Mouse (Mus musculus) urinary bladder, postnatal 0 days (tissue): ENCODE data around the gene Ankrd13d. TPM values are rescaled to one million over a fixed set of nuclear protein-coding genes. Genes with fewer than 3 reads are reported as not detected.

Source experiments
- microRNA-seq: library from miRNA; unstranded; fragments of <30 nt; microRNA quantifications from one replicate; pipeline ENCODE4, GENCODE M21; 2016
- polyA plus RNA-seq: library from polyadenylated mRNA; unstranded; fragments of >200 nt; fragmentation: Nextera tagmentation; extraction: Ambion mirVana; gene quantifications from 2 replicates; pipeline ENCODE4 v1.2.1, GENCODE M21; 2015

Ankrd13d gene
- 7.9 and 8.3 TPM in 2 replicates for polyA plus RNA-seq

GRCm38 (mm10) chr19:4282898-4283553, at the start of gene Ankrd13d:
TSS of gene Ankrd13d (minus strand) at chr19:4283137.

DNA sequence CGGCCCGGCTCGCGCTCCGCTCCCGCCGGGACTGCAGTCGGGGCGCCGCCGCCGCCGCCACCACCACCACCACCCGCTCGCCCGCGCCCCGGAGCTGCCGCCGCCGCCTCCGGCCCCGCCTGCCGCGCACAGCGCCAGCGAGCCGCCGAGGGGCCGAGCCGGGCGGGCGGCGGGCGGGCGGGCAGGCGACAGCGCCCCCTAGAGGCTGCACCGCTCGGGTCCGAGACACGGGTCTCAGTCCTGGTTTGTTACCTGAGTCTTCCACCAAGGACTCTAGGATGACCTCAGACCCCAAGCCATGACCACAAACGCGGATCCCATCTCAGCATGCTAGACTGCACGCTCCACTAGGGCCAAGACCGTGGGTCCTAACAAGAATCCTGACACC, 23.2 kb upstream of the Ankrd13d start, which contains the start of gene Grk2:
Gene Grk2, minus strand, starts transcription at position 33 of the 388 bp plus-strand sequence.

DNA sequence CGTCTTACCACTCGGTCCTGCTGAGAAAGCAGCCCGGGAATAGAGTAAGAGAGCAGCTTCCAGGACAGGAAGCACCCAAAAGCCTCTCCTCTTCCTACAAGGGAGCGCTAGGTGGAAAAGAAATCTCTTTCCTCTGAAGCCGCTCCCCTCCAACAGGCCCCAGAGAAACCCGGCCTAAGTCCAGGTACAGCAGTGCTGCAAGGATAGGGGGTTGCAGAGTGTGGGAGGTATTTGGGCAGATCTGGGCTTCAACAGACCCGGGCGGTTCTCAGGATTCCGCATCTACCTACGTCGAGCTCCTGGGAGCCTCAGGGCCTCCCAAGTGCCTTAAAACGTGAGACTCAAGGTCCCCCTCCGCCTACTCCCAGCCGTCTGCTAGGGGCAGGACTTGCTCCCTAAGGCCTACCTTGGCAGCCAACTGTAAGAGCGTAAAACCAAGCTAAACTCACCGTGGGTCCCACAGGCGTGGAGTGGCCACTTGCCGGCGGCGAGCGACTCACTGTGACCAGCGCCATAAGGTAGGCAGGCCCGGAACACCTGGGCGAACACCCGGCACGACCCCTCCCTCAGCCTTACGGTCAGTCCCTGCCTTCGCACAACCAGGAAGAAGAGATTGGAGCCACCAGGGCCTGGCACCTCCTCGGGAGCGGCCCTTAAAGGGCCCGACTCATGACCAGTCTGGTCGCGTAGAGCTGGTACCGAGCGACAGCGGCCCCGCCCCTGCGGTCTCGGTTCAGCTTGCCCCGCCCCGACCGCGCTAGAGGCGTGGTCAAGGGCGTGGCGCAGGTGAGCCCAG, 14.2 kb downstream of the Ankrd13d start, which contains the start of gene Ssh3:
Gene Ssh3, minus strand, starts transcription at position 615 of the 796 bp plus-strand sequence.

DNA sequence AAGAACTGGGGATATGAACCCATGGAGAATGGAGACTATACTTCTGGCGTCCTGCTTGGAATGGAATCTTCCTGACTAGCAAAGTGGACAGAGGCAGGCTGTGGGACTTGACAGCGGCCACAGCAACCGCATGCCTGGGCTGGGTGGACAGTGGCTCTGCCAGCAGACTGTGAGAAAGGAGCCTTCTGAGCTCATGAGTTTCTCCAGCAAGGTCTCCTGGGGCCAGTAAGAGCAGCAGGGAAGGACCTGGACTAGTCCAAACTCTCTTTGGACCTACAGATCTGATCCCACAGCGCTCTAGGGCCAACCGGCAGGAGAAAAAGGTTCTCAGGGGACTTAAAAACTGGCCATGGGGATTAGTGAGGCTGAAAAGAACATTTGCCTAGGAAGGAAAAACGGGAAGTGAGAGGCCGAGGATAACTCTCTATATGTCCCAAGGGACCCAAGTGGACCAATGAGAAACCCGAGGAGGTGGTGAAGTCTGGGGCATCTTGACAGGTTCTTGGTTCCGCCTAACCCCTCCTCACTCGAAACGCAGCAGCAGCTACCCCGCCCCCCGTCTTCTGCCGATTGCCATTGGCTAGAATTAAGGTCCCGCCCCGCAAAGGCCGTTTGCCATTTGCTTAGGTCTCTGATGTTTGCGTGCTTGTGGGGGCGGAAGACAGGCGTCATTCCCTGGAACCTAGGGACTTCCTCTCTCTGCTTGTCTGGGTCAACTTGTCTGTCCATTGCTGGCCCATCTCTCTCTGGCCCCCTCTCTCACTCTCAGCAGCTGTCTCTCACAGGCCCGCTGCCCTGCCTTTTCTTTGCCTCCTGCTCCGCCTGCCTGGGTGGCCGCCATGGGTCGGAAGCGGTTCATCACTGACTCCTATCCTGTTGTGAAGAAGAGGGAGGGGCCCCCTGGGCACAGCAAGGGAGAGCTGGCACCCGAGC, 51.4 kb downstream of the Ankrd13d start, which contains the start of gene Pold4:
Gene Pold4, plus strand, starts transcription at position 647 of the 933 bp plus-strand sequence.

Small RNAs within 50 kb of the gene (microRNA-seq; reads per million reads assigned to microRNA genes)
- gene Mir6985: 0.93 reads per million

Other genes with a start within 250 kb of the Ankrd13d start
- 432 and 441 TPM in 2 replicates for gene Gstp1, start 245.2 kb downstream of the Ankrd13d start, polyA plus RNA-seq
- 21.6 and 25.1 TPM in 2 replicates for gene Gstp2, start 237.1 kb downstream of the Ankrd13d start, polyA plus RNA-seq
- 0.33 and 0.52 TPM in 2 replicates for gene Gstp3, start 223.6 kb downstream of the Ankrd13d start, polyA plus RNA-seq
- not detected in 2 replicates for gene Cabp2, start 201.6 kb downstream of the Ankrd13d start, polyA plus RNA-seq
- gene Cdk2ap2, start 186.0 kb downstream of the Ankrd13d start, polyA plus RNA-seq: 75.9 and 93.8 TPM in 2 replicates
- 10.2 and 13.2 TPM in 2 replicates for gene Pitpnm1, start 183.1 kb downstream of the Ankrd13d start, polyA plus RNA-seq
- gene Aip, start 157.3 kb downstream of the Ankrd13d start, polyA plus RNA-seq: 76.9 and 77.9 TPM in 2 replicates
- gene Gpr152, start 143.3 kb downstream of the Ankrd13d start, polyA plus RNA-seq: not detected in 2 replicates
- gene Cabp4, start 139.1 kb downstream of the Ankrd13d start, polyA plus RNA-seq: 0.28 and 0.41 TPM in 2 replicates
- gene Coro1b, start 134.5 kb downstream of the Ankrd13d start, polyA plus RNA-seq: 130 and 133 TPM in 2 replicates
- gene Ptprcap, start 129.5 kb downstream of the Ankrd13d start, polyA plus RNA-seq: 0.54 and 0.65 TPM in 2 replicates
- gene Rps6kb2, start 119.8 kb downstream of the Ankrd13d start, polyA plus RNA-seq: 28.6 and 31.4 TPM in 2 replicates
- gene Carns1, start 107.7 kb downstream of the Ankrd13d start, polyA plus RNA-seq: 5.8 and 7.8 TPM in 2 replicates
- gene Tbc1d10c, start 91.9 kb downstream of the Ankrd13d start, polyA plus RNA-seq: 1.3 and 1.5 TPM in 2 replicates
- gene Ppp1ca, start 91.1 kb downstream of the Ankrd13d start, polyA plus RNA-seq: 476 and 486 TPM in 2 replicates
- gene Rad9a, start 81.5 kb downstream of the Ankrd13d start, polyA plus RNA-seq: 12.6 and 15.8 TPM in 2 replicates
- 1.8 TPM in 2 replicates for gene Clcf1, start 68.9 kb downstream of the Ankrd13d start, polyA plus RNA-seq
- gene AC109138.7, start 68.8 kb downstream of the Ankrd13d start, polyA plus RNA-seq: not detected in 2 replicates
- 44.5 and 63.8 TPM in 2 replicates for gene Pold4, start 51.2 kb downstream of the Ankrd13d start, polyA plus RNA-seq
- gene Ssh3, start 14.0 kb downstream of the Ankrd13d start, polyA plus RNA-seq: 19.2 and 19.3 TPM in 2 replicates
- 12.7 and 15.0 TPM in 2 replicates for gene Grk2, start 23.1 kb upstream of the Ankrd13d start, polyA plus RNA-seq
- gene Kdm2a, start 115.1 kb upstream of the Ankrd13d start, polyA plus RNA-seq: 18.6 and 21.3 TPM in 2 replicates
- gene Rhod, start 156.3 kb upstream of the Ankrd13d start, polyA plus RNA-seq: 25.0 and 28.7 TPM in 2 replicates
- gene Syt12, start 194.3 kb upstream of the Ankrd13d start, polyA plus RNA-seq: 0.64 and 0.74 TPM in 2 replicates
- gene 2010003K11Rik, start 215.4 kb upstream of the Ankrd13d start, polyA plus RNA-seq: not detected in 2 replicates
- 5.5 and 6.2 TPM in 2 replicates for gene Pcx, start 227.3 kb upstream of the Ankrd13d start, polyA plus RNA-seq